Mouse (Mus musculus): ENCODE data around the gene Jph2. TPM values are rescaled to one million over a fixed set of nuclear protein-coding genes. Genes with fewer than 3 reads are reported as not detected.
A peak's percentile ranks its signal among the peaks of the same experiment; 100 is the strongest.

The Jph2 gene
- 0.75 and 0.81 TPM in 2 replicates for polyA plus RNA-seq (2016; fragmentation: Nextera tagmentation; extraction: Ambion mirVana)

DNA sequence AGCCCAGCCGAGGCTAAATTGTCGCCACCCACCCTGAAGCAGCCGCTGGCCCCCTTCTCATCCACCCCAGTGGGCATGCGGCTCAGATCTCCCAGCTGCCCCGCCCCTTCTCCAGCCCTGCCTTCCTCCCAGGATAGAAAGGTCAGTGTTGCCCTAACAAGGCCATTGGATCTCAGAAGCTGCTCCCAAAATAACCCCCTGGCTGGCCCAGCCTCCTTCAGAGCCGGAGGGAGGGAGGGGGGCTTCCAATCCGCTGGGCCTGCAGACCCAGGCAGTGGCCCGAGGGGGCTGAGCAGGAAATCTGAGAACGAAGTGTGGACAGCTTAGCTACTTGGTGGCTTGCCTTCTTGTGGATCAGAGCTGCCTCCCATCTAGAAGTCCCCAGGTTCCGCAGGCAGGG, at the start of gene Jph2:
Jph2 (minus strand) TSS at position 89 of the 400 bp plus-strand sequence.
- Histone ChIP-seq H3K4me1 (replicated peaks) (peaks cover 13% of the 10 kb centered on the region), H3K9me3 (no peaks in the 10 kb centered on the region), H3K27me3 (ENCODE audit: insufficient read depth, poor library complexity, severe bottlenecking) (no peaks in the 10 kb centered on the region), H3K27ac (peak within 1 kb of the TSS; percentile 36; the same call in 1 of the 2 replicates), H3K36me3 (no peaks in the 10 kb centered on the region), H3K4me3 (peak within 1 kb of the TSS; percentile 22)
- DNase-seq (ENCODE audit: low spot score): peak; percentile 60
- WGBS: 11% methylated on average over 10 of the region's 10 CpGs

DNA sequence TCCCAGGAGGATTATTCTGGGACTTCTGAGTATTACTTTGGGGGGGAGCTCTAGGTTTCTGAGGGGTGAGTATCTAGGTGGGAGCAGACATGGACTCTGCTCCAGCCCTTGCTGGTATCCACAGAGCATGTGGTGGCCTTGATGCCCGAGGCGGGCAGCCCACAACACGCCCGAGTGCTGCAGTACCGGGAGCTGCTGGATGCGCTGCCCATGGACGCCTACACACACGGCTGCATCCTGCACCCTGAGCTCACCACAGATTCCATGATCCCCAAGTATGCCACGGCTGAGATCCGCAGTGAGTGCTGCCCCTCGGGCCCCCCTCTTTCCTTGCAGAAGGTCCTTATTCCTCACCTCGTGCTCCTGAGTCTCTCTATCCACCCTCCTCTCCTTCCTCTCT, 49.6 kb upstream of the Jph2 start:
- WGBS: 86% methylated on average over 12 of the region's 12 CpGs
- 0 out of 2 replicates have a peak, but pooled peaks cover 8% of the 10 kb centered on the region for H3K4me1 ChIP-seq (replicated peaks)
- no peaks in the 10 kb centered on the region for H3K9me3 ChIP-seq
- no peaks in the 10 kb centered on the region for H3K27me3 ChIP-seq (ENCODE audit: insufficient read depth, poor library complexity, severe bottlenecking)
- H3K36me3 ChIP-seq: peaks cover 24% of the 10 kb centered on the region
- no peak for DNase-seq (ENCODE audit: low spot score)
- H3K27ac ChIP-seq: no peak overlapping the region
- no peak overlapping the region for H3K4me3 ChIP-seq

DNA sequence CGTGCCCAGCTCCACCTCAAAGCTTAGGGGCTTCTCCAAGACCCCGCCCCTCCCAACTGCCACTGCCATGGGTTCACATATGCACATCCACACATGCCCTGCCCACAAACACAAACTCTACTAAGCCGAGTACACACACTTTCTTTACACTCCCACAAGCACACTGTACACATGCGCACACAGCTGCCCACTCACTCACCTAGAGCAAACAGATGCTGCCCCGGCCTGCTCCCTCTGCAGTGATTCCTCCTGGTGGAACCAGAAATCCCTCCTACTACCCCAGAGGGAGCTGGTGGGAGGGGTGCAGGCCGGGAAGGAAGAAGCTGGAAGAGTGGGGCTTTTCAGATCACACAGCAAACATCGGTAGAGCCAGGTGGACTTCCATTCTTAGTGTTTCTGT, 46.2 kb upstream of the Jph2 start:
- Histone ChIP-seq H3K27ac (no peak overlapping the region), H3K36me3 (peaks cover 15% of the 10 kb centered on the region), H3K4me3 (no peak overlapping the region), H3K9me3 (no peaks in the 10 kb centered on the region), H3K4me1 (replicated peaks) (peaks cover 17% of the 10 kb centered on the region), H3K27me3 (ENCODE audit: insufficient read depth, poor library complexity, severe bottlenecking) (peaks cover 1% of the 10 kb centered on the region)
- DNase-seq (ENCODE audit: low spot score): no peak
- WGBS: 70% methylated on average over 7 of the region's 7 CpGs

DNA sequence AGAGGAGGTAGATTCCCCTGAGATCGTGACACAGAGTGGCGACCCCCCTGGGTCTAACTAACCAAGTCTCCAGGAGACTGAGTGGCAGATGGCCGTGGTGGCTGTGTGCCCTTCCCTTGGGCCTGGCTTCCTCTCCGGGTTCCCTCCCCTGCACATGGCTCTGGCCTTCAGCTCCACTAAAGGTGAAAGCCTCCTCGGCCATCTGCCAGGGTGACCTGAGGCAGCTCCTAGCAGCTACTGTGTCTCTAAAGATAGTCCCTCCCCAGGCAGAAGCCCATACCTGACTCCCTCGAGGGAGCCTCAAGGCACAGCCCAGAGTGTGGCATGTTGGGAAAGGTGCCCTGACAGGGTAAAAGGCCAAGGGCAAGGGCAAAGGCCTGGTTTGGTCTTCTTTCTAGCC, 45.8 kb upstream of the Jph2 start:
- H3K4me3 ChIP-seq: no peak overlapping the region
- peaks cover 6% of the 10 kb centered on the region for H3K27me3 ChIP-seq (ENCODE audit: insufficient read depth, poor library complexity, severe bottlenecking)
- H3K27ac ChIP-seq: no peak overlapping the region
- H3K4me1 ChIP-seq (replicated peaks): peaks cover 22% of the 10 kb centered on the region
- no peaks in the 10 kb centered on the region for H3K9me3 ChIP-seq
- peaks cover 15% of the 10 kb centered on the region for H3K36me3 ChIP-seq
- DNase-seq (ENCODE audit: low spot score): no peak
- 72% methylated on average over 6 of the region's 6 CpGs for WGBS

DNA sequence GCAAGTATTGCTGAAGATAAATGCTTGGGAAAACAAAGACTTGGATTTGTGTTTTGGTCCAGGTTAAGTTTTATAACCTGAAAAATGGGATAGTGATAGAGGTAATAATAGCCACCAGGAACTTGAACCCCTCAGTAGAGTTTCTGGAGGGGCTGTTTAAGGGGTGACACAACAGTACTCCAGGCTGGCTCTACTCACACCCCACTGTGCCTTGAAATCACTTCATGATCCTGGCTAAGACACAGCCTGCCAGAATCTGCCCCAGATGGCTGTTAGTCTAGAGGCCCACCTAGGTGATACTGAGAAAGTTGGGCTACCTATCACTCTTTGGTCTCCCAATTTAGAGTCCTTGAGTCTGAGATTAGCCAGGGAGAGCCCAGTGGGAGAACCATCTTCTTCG, 41.7 kb upstream of the Jph2 start:
- Histone ChIP-seq H3K4me3 (peak overlapping the region; percentile 72), H3K9me3 (no peaks in the 10 kb centered on the region), H3K27me3 (ENCODE audit: insufficient read depth, poor library complexity, severe bottlenecking) (peaks cover 21% of the 10 kb centered on the region), H3K27ac (no peak overlapping the region; the same call in 1 of the 2 replicates), H3K4me1 (replicated peaks) (peaks cover 32% of the 10 kb centered on the region), H3K36me3 (no peaks in the 10 kb centered on the region)
- DNase-seq (ENCODE audit: low spot score): no peak
- WGBS: 74% methylated on average over 1 of the region's 1 CpGs

DNA sequence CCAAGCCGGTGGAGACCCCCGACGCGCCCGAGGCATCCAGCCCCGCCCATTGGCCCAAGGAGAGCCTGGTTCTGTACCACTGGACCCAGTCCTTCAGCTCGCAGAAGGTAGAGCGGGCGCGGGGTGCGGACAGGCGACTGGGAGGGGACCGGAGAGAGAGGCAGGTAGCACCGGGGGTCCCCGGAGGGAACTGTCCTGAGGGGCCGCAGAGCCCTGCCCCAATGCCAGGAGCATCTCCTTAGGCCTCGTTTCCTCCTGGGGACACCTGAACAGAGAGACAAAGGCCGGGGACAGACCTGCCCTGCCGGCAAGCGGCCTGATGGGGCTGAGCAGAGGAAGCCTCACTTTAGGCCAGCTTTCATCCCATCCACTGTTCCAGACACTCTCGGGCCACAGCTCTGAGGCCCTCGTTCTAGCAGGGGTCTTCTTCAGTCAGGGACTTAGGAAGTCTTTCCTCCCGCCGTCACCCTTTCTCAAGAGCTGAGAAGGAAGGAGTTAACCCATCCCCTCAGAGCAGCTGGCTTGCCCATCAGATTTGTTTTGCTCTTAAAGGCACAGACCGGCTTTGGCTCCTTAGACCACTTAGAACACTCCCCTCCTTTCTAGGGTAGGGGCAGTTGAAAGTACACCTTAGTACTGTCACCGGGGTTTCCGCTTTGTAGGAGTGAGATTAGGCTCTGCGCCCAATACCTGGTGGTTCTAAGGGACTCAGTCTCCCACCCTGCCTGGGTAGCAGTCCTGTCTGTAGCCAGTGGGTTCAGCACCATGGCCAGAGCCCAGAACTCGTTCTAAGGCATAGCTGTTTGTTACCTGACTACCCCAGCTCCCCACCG, 41.0 kb upstream of the Jph2 start:
- Histone ChIP-seq H3K4me3 (peak overlapping the region; percentile 72), H3K36me3 (no peaks in the 10 kb centered on the region), H3K27me3 (ENCODE audit: insufficient read depth, poor library complexity, severe bottlenecking) (peaks cover 21% of the 10 kb centered on the region), H3K27ac (peak overlapping the region; percentile 90), H3K9me3 (no peaks in the 10 kb centered on the region), H3K4me1 (replicated peaks) (peaks cover 35% of the 10 kb centered on the region)
- 1% methylated on average over 30 of the region's 30 CpGs for WGBS
- DNase-seq (ENCODE audit: low spot score): peak; percentile 67

DNA sequence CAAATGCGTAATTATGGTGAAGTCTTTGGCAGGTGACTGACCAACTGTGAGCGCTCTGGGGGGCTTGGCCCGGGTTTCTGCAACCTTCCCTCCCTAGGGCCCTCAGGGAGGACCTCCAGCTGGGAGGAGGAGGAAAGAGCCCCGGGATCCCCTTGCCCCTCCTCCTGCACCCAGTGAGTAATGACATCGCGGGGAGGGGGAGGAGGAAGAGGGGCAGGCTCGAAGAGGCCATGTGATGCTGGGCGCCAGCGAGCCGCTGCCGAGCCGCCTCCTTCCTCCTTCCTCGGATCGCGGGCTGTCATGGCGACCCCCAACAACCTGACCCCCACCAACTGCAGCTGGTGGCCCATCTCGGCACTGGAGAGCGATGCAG, 40.4 kb upstream of the Jph2 start, which contains the start of gene Gdap1l1:
Gdap1l1 (plus strand) TSS at position 231 of the 373 bp plus-strand sequence.
- WGBS: under 1% methylated on average over 18 of the region's 18 CpGs

DNA sequence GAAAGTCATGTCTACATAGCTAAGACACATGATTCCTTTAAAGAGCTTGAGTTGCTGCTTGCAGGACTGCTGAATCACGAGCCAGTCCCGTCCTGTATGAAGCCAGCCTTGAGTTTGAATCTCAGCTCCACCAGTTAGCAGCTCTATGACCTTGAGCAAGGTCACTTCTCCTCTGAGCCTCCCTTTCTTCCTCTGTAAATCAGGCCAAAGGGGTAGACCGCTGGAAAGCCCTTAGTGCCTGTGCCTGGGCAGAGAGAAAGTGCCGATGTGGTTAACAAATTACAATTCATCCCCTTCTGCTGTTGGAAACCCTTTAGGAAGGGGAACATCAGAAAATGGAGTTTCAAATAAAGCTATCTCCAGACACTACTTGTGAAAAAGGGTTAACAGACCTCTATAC, 40.0 kb upstream of the Jph2 start:
- 44% methylated on average over 4 of the region's 4 CpGs for WGBS
- Histone ChIP-seq H3K27ac (peak overlapping the region; percentile 90), H3K36me3 (no peaks in the 10 kb centered on the region), H3K9me3 (no peaks in the 10 kb centered on the region), H3K4me1 (replicated peaks) (peaks cover 35% of the 10 kb centered on the region), H3K27me3 (ENCODE audit: insufficient read depth, poor library complexity, severe bottlenecking) (peaks cover 21% of the 10 kb centered on the region), H3K4me3 (peak overlapping the region; percentile 72)
- no peak for DNase-seq (ENCODE audit: low spot score)

More for the DNA sequence above, 40.4 kb upstream of the Jph2 start, which contains the start of gene Gdap1l1:
- peaks cover 35% of the 10 kb centered on the region for H3K4me1 ChIP-seq (replicated peaks)
- peak; percentile 42 for DNase-seq (ENCODE audit: low spot score)
- no peaks in the 10 kb centered on the region for H3K9me3 ChIP-seq
- H3K27ac ChIP-seq: peak within 1 kb of the TSS; percentile 90
- H3K36me3 ChIP-seq: no peaks in the 10 kb centered on the region
- peak within 1 kb of the TSS; percentile 72 for H3K4me3 ChIP-seq
- peaks cover 21% of the 10 kb centered on the region for H3K27me3 ChIP-seq (ENCODE audit: insufficient read depth, poor library complexity, severe bottlenecking)

DNA sequence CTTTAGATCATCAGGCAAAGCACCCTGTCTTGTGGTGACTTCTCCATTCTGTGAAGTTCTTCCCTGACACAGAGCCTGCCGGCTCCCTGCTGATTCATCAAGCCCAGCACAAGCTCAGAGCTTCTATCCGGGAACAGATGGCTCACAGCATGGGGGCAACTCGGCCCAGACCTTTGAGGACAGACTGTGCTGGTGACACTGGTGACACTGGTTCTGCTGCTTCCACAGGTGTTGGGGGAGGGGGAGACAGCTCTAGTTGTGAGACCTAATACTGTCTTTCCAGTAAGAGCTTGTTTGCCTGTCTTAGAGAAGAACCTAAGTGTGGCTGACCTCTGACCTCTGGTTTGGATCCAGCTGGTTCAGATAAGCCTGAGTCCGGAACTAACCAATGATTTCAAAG, 36.2 kb upstream of the Jph2 start:
- Histone ChIP-seq H3K36me3 (no peaks in the 10 kb centered on the region), H3K27ac (no peak overlapping the region), H3K9me3 (no peaks in the 10 kb centered on the region), H3K27me3 (ENCODE audit: insufficient read depth, poor library complexity, severe bottlenecking) (peaks cover 20% of the 10 kb centered on the region), H3K4me3 (no peak overlapping the region), H3K4me1 (replicated peaks) (peaks cover 26% of the 10 kb centered on the region)
- 21% methylated on average over 4 of the region's 4 CpGs for WGBS
- DNase-seq (ENCODE audit: low spot score): no peak

DNA sequence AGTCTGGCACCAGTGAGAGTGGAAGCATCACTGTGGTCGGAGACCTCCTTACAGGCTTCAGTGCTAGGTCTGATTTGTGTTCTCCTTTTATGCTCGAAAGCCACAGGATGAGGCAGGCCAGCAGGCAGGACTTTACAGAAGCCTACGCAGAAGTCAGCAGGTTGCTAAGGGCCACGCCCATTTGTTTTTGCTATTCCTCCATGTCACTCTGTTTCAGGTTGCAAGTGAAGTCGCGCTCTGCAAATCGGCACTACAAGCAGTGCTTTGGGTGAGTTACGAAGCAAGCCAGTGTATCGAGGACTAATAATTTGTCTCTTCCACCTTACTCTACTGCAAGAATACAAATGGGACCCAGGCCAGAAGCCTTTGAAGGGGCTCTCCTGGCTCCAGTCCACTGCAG, 33.5 kb upstream of the Jph2 start:
- Histone ChIP-seq H3K4me3 (no peak overlapping the region), H3K4me1 (replicated peaks) (peaks cover 12% of the 10 kb centered on the region), H3K9me3 (no peaks in the 10 kb centered on the region), H3K27ac (no peak overlapping the region), H3K27me3 (ENCODE audit: insufficient read depth, poor library complexity, severe bottlenecking) (no peaks in the 10 kb centered on the region), H3K36me3 (no peaks in the 10 kb centered on the region)
- 89% methylated on average over 9 of the region's 9 CpGs for WGBS
- no peak for DNase-seq (ENCODE audit: low spot score)

DNA sequence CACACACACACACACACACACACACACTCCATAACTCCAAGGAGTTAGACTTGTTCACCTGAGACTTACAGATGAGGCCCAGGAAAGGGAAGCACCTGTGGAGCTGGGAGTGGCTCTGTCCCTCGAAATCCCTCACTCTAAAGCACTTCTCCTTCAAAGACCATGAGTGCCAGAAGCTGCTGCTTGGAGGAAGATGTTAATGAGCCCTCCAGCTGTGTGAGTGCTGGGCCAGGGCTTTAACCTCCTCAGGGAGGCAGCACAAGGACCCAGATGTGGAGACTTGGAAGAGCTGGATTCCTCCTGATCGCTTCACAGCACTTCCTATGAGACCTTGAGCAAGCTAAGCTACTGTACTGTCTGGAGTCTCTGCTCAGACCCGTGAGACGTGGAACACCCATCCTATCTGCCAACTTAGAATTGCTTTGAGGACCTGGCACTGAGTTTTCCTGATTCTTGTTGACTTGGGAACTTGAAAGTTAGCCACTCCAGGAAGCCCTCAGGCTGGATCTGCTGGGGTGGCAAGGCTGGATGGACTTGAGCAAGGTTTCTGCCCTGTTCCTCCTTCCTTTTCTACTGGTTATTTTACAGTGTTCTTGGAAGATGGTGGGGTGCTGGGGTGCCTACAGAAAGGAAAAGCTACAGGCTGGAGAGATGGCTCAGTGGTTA, 30.7 kb upstream of the Jph2 start:
- H3K27me3 ChIP-seq (ENCODE audit: insufficient read depth, poor library complexity, severe bottlenecking): no peaks in the 10 kb centered on the region
- H3K9me3 ChIP-seq: no peaks in the 10 kb centered on the region
- DNase-seq (ENCODE audit: low spot score): no peak
- 54% methylated on average over 4 of the region's 4 CpGs for WGBS
- no peaks in the 10 kb centered on the region for H3K36me3 ChIP-seq
- no peak overlapping the region for H3K4me3 ChIP-seq
- H3K27ac ChIP-seq: no peak overlapping the region
- H3K4me1 ChIP-seq (replicated peaks): peaks cover 2% of the 10 kb centered on the region; the same call in 1 of the 2 replicates

DNA sequence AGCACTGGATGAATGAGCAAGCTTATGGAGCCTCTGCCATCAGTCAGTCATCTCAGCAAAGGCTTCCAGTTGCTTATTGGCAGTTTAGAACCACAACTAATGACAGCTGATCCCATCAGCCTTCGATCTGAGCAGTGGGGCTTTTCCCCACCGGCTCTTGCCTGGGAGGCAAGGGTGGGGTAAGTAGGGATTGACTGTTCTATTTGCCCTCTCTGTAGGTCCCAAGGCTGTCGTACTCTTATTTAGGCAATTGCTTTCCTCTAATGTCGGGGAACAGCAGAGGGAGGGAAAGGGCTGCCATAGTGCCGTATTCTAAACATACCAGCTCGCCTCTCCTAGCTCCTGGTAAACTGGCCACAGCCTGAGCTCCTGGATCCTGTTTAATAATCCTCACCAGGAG, 26.8 kb upstream of the Jph2 start, which contains the start of gene Oser1:
Oser1 (minus strand) TSS at position 101 of the 400 bp plus-strand sequence.
- Histone ChIP-seq H3K36me3 (peaks cover 10% of the 10 kb centered on the region), H3K9me3 (no peaks in the 10 kb centered on the region), H3K27ac (no peak within 1 kb of the TSS), H3K27me3 (ENCODE audit: insufficient read depth, poor library complexity, severe bottlenecking) (no peaks in the 10 kb centered on the region), H3K4me1 (replicated peaks) (peaks cover 12% of the 10 kb centered on the region), H3K4me3 (no peak within 1 kb of the TSS)
- 88% methylated on average over 6 of the region's 6 CpGs for WGBS
- no peak for DNase-seq (ENCODE audit: low spot score)
